Mouse (Mus musculus) ES-Bruce4 (cell line): ENCODE results near the gene Efcab11.

Experiments
- CTCF ChIP-seq: IDR thresholded peaks from one replicate; pipeline ENCODE4 v1.8.1; 2011; ENCODE audit warnings: low read depth, low read length
- EP300 ChIP-seq: IDR thresholded peaks from 2 replicates; pipeline ENCODE4 v1.6.1; 2011; ENCODE audit warnings: low read depth, low read length; ENCODE audit not compliant: insufficient read depth
- POLR2A ChIP-seq: IDR thresholded peaks from one replicate; pipeline ENCODE4 v1.8.1; 2011; ENCODE audit warnings: low read length; ENCODE audit not compliant: insufficient read depth

GRCm38 (mm10) chr12:99860981-99861380, 23.3 kb downstream of the Efcab11 start:
- no peak for TF ChIP-seq POLR2A
- TF ChIP-seq CTCF = no peak
- no peak for TF ChIP-seq EP300
